Mouse (Mus musculus) myocyte (in vitro differentiated cells): Measurements from ENCODE around the gene Diras1.

Experiments
- E2F4 ChIP-seq: IDR thresholded peaks from one replicate; pipeline ENCODE4 v1.6.1; 2011; ENCODE audit warnings: mild to moderate bottlenecking, control low read depth, moderate library complexity; ENCODE audit not compliant: insufficient read depth
- MAX ChIP-seq: IDR thresholded peaks from one replicate; pipeline ENCODE4 v1.6.1; 2011; ENCODE audit warnings: low read depth, mild to moderate bottlenecking, control low read depth
- MYOG ChIP-seq, 3 experiments: IDR thresholded peaks; one replicate each; pipeline ENCODE4 v1.6.1; 2011; ENCODE audit warnings: control low read depth in 2 of 3, low read depth in 2 of 3, mild to moderate bottlenecking in 2 of 3; ENCODE audit not compliant: insufficient read length in 2 of 3, control insufficient read depth in 1 of 3, insufficient read depth in 1 of 3
- POLR2A ChIP-seq: IDR thresholded peaks from one replicate; pipeline ENCODE4 v1.6.1; 2011; ENCODE audit warnings: low read depth, mild to moderate bottlenecking, control low read depth, moderate library complexity; ENCODE audit not compliant: insufficient read length
- POLR2AphosphoS2 ChIP-seq: IDR thresholded peaks from one replicate; pipeline ENCODE4 v1.6.1; 2011; ENCODE audit warnings: low read depth, control low read depth; ENCODE audit not compliant: insufficient read length
- REST ChIP-seq: IDR thresholded peaks from one replicate; pipeline ENCODE4 v1.6.1; 2011; ENCODE audit warnings: mild to moderate bottlenecking, control low read depth, moderate library complexity; ENCODE audit not compliant: insufficient read depth, insufficient read length
- TCF3 ChIP-seq: IDR thresholded peaks from one replicate; pipeline ENCODE4 v1.6.1; 2011; ENCODE audit warnings: low read depth, control low read depth; ENCODE audit not compliant: insufficient read length
- USF1 ChIP-seq: IDR thresholded peaks from one replicate; pipeline ENCODE4 v1.6.1; 2011; ENCODE audit warnings: low read depth, mild to moderate bottlenecking, control low read depth, moderate library complexity

DNA sequence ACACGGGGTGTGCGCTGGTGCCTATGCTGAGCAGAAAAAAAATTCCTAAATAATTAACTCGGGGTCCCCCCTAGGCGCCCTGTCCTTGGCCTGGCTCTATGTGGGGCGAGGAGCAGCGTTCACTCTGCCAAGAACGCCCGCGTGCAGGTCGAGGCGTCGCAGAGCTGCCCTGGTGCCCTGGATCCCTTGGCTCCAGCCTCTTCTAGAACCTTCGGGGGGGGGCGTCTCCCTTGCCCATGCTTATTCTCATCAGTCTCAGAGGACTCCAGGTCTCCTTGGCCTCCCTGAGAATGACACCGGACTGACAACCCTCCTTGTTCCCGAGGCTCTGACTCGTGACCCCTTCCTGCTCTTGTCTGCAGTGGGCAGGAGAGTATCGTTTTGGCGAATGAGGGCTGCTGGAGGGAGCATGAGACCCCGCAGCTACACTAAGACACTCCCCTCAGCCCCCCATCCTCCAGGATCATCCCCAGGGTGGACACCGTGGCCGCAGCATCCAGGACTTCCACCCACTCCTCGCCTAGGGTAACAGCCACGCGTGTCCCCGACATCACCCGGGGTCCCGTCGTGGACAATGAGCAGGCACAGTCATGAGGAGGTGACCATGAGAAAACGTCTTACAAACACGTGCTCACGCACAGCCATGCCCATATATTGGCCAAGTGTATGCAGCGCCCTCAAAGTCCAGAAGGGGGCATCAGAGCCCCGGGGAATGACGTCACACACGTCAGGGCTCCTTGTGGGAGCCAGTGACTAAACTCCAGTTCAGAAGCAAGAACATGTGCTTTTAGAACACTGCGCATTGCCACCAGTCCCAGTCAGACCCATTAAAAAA is 25.9 kb downstream of the Diras1 start:
- peak; percentile 22 for TF ChIP-seq MAX
- TF ChIP-seq USF1 = peak; percentile 41
- no peak for TF ChIP-seq POLR2A
- TF ChIP-seq REST = no peak
- no peak for TF ChIP-seq TCF3
- TF ChIP-seq MYOG (IDR thresholded peaks at IDR 0.05; ENCODE audit: control insufficient read depth in 1 of 3, insufficient read depth in 1 of 3, insufficient read length in 2 of 3, low read depth in 2 of 3) = no peak
- no peak for TF ChIP-seq POLR2AphosphoS2
- TF ChIP-seq E2F4 = no peak
